Mouse (Mus musculus) cerebellum, adult 2 months (tissue): ENCODE measurements around the gene Cap2. TPM values are rescaled to one million over a fixed set of nuclear protein-coding genes. Genes with fewer than 3 reads are reported as not detected.

ENCODE experiments used
- DNase-seq, 2 experiments: peaks; one replicate each; pipeline ENCODE4 v3.0.0; 2021
- H3K27ac ChIP-seq: fragments of 200-500 bp; 2 replicates; pipeline ENCODE4 v1.5.1; 2012; ENCODE audit warnings: low read length, control low read depth, inconsistent platforms; ENCODE audit not compliant: insufficient read depth
- H3K27me3 ChIP-seq: fragments of 200-500 bp; 2 replicates; pipeline ENCODE4 v1.6.1; 2012; ENCODE audit warnings: inconsistent platforms, mild to moderate bottlenecking, low read length, moderate library complexity; ENCODE audit not compliant: control insufficient read depth, insufficient read depth
- H3K4me1 ChIP-seq: fragments of 200-500 bp; 2 replicates; pipeline ENCODE4 v1.6.1; 2011; ENCODE audit warnings: low read length; ENCODE audit not compliant: control insufficient read depth, insufficient read depth
- H3K4me3 ChIP-seq: fragments of 200-500 bp; replicated peaks from 2 replicates; pipeline ENCODE3; 2011; ENCODE audit warnings: mild to moderate bottlenecking, low read depth, low read length, control low read depth; ENCODE audit not compliant: insufficient read depth
- CTCF ChIP-seq: fragments of 200-500 bp; IDR thresholded peaks from 2 replicates; pipeline ENCODE4 v1.5.1; 2011; ENCODE audit warnings: low read depth, mild to moderate bottlenecking, control low read depth, low read length, moderate library complexity, borderline replicate concordance; ENCODE audit not compliant: insufficient read depth
- POLR2A ChIP-seq: fragments of 200-500 bp; IDR thresholded peaks from 2 replicates; pipeline ENCODE4 v1.6.1; 2011; ENCODE audit warnings: low read length, control low read depth, borderline replicate concordance; ENCODE audit not compliant: insufficient read depth
- WGBS: fragments of 180-500 bp; shearing (Covaris S2); methylation state at CpG from one replicate; pipeline ENCODE4 v1.1.7; 2018; 5-methylcytosine and 5-hydroxymethylcytosine counted together
- polyA plus RNA-seq: library from polyadenylated mRNA; depleted of rRNA; stranded (reverse); fragments of >200 nt; gene quantifications from 2 replicates; pipeline ENCODE4 v1.2.3, GENCODE M21; 2012

Cap2 gene
- polyA plus RNA-seq, 1 experiment, result 80.4 TPM

DNA sequence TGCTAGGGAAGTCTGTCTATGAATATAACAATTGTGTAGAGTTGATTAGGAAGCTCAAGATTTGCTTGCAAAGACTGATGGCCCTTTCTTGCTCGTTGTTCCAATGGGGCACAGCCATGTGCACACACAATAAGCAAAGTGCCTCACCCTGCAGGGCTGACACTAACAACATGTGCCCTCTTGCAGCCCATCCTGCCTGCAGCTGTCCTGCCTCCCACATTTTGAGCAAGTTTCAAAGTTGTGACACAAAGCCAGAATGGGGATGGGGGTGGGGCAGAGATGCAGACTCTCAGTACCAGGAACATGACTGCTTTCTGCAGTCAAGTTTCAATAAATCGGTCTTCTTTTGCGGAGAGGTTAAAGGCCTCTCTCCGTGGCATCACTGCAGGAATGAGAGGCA is 152.0 kb downstream of the Cap2 start:
- DNase-seq, result no peak
- no peak overlapping the region for H3K27ac ChIP-seq
- 72% methylated on average over 4 of the region's 4 CpGs for WGBS
- H3K4me3 ChIP-seq, result no peak overlapping the region
- H3K27me3 ChIP-seq, result no peaks in the 10 kb centered on the region
- TF ChIP-seq POLR2A (no peak), CTCF (no peak)
- no peaks in the 10 kb centered on the region for H3K4me1 ChIP-seq

DNA sequence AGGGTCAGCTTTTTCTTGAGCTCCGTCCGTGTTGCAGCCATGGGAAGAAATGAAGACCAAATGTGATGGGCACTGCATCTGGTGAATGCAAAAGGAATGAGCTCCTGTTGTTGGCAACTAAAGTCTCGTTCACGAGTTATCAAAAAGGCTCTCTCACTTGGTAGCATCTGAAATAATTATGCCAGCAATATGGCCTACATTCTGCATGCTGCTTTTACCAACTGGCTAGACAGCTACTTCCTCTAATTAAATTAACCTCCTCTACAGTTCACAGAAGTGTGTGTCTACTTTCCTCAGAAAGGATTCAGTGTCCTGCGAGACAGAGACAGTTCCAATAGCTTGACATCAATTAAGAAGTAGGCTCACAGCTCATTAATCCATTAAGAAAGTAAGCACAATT is 152.9 kb downstream of the Cap2 start:
- Histone ChIP-seq H3K27ac (no peak overlapping the region), H3K27me3 (no peaks in the 10 kb centered on the region), H3K4me3 (no peak overlapping the region), H3K4me1 (no peaks in the 10 kb centered on the region)
- DNase-seq, result no peak
- no peak for TF ChIP-seq POLR2A
- no peak for TF ChIP-seq CTCF
- 25% methylated on average over 5 of the region's 5 CpGs for WGBS

DNA sequence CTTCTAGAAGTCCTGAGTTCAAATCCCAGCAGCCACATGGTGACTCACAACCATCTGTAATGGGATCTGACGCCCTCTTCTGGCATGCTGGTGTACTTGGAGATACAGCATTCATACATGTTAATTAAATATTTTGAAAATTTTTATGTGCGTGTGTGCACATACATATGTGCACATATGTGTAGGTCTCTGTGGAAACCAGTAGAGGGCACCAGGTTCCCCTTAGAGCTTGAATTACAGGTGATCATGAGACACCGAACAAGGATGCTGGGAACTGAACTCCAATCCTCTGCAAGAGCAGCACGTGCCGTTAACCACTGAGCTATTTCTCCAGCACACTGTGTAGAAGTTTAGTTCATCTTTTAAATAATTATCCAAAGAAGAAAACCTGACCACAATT is 157.6 kb downstream of the Cap2 start:
- Histone ChIP-seq H3K27ac (no peak overlapping the region), H3K4me1 (no peaks in the 10 kb centered on the region), H3K4me3 (no peak overlapping the region), H3K27me3 (no peaks in the 10 kb centered on the region)
- DNase-seq, result no peak
- WGBS, result 90% methylated on average over 5 of the region's 5 CpGs
- TF ChIP-seq POLR2A (no peak), CTCF (no peak)

DNA sequence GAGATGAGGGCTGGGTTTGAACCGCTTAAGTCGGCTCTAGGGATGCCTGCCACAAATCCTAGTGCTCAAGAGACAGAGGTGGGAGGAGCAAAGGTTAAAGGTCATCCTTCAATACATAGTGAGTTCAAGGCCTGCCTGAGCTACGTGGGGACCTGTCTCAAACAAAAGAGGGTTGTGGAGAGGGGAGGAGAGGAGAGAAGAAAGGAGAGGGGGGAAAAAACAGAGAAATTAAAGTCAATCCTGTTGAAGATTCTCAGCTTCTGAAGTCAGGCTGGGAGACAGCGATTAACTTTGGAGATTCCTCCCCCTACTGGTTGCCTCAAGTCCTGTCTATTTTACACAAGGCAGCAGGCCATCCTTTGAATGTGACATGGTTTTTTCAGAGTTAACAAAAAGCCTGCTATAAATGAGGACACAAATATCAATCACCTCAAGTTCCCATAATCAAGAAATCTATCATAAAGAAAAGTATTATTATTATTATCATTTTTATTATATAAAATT is 161.9 kb downstream of the Cap2 start:
- 27% methylated on average over 4 of the region's 4 CpGs for WGBS
- TF ChIP-seq POLR2A, result no peak
- TF ChIP-seq CTCF, result peak; percentile 46; the same call in 1 of the 2 replicates
- Histone ChIP-seq H3K4me1 (peaks cover 2% of the 10 kb centered on the region; the same call in 1 of the 2 replicates), H3K4me3 (no peak overlapping the region), H3K27me3 (no peaks in the 10 kb centered on the region), H3K27ac (no peak overlapping the region)
- DNase-seq, result peak in 1 of 2 experiments; percentile 32

DNA sequence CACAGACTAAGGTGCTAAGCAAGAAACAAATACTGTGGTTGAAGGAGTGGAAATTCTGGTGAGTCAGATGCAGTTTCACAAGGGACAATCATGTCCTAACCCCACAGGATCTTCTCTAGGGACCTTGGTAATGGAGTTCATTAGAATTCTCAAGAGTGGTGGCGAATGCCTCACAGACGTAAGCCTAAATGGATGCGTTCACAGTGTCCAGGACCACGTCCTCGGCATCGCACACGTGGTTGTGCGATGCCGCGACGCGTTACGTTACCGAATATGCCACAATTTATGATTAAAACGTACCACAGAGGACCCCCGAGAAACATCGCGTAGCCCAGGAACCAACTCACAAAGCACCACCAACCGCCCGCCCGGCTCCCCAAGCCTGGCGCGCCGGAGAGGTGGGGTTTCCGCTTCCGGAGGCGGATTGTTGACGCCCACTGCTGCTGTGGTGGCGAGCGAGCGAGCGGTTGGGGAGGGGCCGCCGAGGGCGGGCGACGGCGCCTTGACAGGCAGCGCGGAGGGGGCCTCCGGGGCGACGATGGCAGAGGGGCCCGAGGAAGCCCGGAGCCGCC is 167.5 kb downstream of the Cap2 start, which contains the start of gene Fam8a1:
Fam8a1 (plus strand) TSS at position 475 of the 572 bp plus-strand sequence.
- under 1% methylated on average over 44 of the region's 46 CpGs for WGBS

DNA sequence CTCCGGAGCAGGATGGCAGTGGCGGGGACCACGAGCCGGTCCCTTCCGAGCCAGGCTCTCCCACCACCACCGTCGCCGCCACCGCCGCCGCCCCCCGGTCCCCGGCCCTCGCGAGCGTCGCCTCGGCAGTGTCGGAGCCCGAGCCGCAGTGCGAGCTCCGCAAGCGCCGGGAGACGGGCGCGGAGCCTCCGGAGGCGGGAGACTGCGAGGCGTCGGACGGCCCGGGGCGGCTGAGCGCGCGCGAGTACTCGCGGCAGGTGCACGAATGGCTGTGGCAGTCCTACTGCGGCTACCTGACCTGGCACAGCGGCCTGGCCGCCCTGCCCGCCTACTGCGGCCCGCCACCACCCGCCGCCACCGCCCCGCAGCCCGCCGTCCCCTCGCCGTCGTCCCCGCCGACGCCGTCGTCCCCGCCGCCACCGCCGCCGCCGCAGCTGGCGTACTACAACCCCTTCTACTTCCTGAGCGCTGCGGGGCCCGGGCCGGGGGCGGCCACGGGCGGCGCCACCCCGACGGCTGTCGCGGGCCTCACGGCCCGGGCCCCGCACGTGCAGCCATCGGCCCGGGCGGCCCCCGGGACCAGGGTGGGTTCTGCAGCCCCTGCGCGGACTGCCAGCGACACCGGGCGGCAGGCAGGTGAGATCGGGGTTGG is 168.1 kb downstream of the Cap2 start:
- Histone ChIP-seq H3K27me3 (no peaks in the 10 kb centered on the region), H3K4me1 (peaks cover 3% of the 10 kb centered on the region; the same call in 1 of the 2 replicates), H3K4me3 (peak overlapping the region; percentile 99), H3K27ac (peak overlapping the region; percentile 40; the same call in 1 of the 2 replicates)
- DNase-seq, result peak in 1 of 2 experiments; percentile 36
- under 1% methylated on average over 93 of the region's 96 CpGs for WGBS
- no peak for TF ChIP-seq CTCF

More for the DNA sequence above, 167.5 kb downstream of the Cap2 start, which contains the start of gene Fam8a1:
- peak; percentile 88 to 94 for DNase-seq
- TF ChIP-seq POLR2A (peak; percentile 73), CTCF (no peak)
- Histone ChIP-seq H3K4me1 (peaks cover 3% of the 10 kb centered on the region; the same call in 1 of the 2 replicates), H3K4me3 (peak within 1 kb of the TSS; percentile 99), H3K27ac (peak within 1 kb of the TSS; percentile 98), H3K27me3 (no peaks in the 10 kb centered on the region)

DNA sequence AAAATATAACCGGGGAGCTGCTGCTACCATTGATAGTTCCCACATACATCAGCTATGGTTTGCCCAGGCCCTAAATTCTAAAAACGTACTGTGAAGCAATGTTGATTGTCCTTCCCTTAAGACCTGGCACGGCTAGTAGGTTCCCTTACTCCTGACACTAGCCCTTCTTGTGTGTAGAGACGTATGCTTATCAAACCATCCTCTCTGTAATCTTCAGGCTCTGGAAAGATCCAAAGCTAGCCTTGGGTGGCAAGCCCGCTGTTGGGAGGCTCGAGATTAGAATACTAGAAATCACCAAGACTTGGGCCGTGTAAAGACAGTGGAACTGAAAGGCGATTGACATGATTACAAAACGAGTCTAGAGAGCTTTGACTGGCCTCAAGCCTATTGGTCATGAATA is 168.9 kb downstream of the Cap2 start:
- no peak overlapping the region for H3K27ac ChIP-seq
- H3K4me1 ChIP-seq, result peaks cover 6% of the 10 kb centered on the region; the same call in 1 of the 2 replicates
- WGBS, result 49% methylated on average over 9 of the region's 9 CpGs
- no peak for DNase-seq
- H3K4me3 ChIP-seq, result peak overlapping the region; percentile 99
- no peaks in the 10 kb centered on the region for H3K27me3 ChIP-seq
- no peak for TF ChIP-seq POLR2A

DNA sequence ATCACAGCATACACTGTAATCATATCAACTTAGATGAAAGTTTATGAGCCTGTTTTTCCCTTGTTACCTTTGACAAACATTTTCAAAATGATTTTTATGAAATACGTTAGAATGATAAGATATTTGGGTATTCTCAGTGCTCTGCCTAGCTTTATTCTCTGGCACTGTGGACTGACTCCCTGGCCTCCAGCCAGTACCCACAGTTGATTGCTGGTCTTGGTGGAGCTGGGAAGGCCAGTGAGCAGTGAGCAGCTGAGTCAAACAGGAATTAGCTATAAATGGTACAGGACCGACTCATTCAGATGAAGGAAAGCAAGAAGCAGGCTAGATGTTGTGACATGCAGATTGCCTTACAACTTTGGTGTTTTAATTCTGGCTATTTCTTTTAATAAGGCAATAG is 173.0 kb downstream of the Cap2 start:
- Histone ChIP-seq H3K27ac (no peak overlapping the region), H3K4me3 (no peak overlapping the region), H3K4me1 (peaks cover 3% of the 10 kb centered on the region; the same call in 1 of the 2 replicates), H3K27me3 (no peaks in the 10 kb centered on the region)
- TF ChIP-seq POLR2A (no peak), CTCF (no peak)
- WGBS, result 24% methylated on average over 2 of the region's 2 CpGs
- peak; percentile 49 to 62 for DNase-seq

DNA sequence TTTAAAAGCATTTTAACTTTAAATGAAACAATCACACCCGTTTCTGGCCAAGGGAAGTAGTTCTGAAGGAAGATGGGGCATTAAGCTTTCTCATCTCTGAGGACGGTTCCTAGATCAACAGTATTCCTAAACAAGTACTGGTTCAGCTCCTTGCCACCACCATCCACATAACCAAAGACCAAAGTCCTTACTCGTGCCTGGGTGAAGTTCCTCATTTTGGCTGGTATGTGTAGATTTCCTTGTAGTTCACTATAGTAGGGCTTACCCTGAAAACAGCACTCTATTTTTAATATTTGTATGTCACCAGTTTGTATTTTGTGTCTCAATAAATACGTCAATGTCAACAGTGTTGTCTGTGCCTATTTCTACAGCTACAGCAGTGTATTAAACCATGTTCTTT is 176.1 kb downstream of the Cap2 start:
- Histone ChIP-seq H3K4me1 (peaks cover 5% of the 10 kb centered on the region; the same call in 1 of the 2 replicates), H3K27ac (no peak overlapping the region), H3K4me3 (no peak overlapping the region), H3K27me3 (no peaks in the 10 kb centered on the region)
- DNase-seq, result no peak
- TF ChIP-seq CTCF (no peak), POLR2A (no peak)
- 82% methylated on average over 4 of the region's 4 CpGs for WGBS
